Mouse (Mus musculus): ENCODE results near the gene Krtap10-10.

- TF ChIP-seq POLR2A (IDR thresholded peaks at IDR 0.05; ENCODE audit: borderline replicate concordance, low read depth, low read length) (no peak), CTCF (IDR thresholded peaks at IDR 0.05; ENCODE audit: low read depth, low read length) (no peak)
Observed at GRCm38 (mm10) chr10:77886007-77886747, 50.4 kb downstream of the Krtap10-10 start.

Data from bone marrow macrophage, adult 2 months (primary cell).